Mouse (Mus musculus) C2C12 (cell line): Measurements from ENCODE around the gene Sorl1.

Experiments used
- CTCF ChIP-seq: IDR thresholded peaks from one replicate; pipeline ENCODE4 v1.5.1; 2011; ENCODE audit not compliant: control insufficient read depth, insufficient read depth, insufficient read length
- FOSL1 ChIP-seq: IDR thresholded peaks from one replicate; pipeline ENCODE4 v1.8.0; 2011; ENCODE audit warnings: mild to moderate bottlenecking, low read length; ENCODE audit not compliant: poor library complexity, insufficient read depth, severe bottlenecking

DNA sequence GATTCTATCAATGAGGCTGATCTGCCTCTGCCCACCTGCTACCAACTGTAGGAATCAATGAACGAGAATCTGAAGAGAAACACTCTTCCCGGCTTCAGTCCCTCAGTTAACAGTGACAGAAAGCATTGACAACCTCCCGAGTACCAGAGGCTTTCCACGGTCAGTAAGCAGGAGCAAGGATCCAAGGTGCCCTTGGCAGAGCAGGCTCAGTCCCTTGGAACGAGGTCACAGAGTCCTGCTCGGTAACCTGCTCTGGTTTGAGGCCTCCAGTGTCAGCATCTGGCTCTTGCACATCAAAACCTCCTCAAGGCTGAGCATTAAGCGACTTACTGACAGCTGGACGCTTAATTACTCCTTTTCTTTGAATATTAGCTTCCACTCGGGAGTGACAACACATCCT lies 43.4 kb downstream of the Sorl1 start:
- TF ChIP-seq CTCF (no peak), FOSL1 (no peak)
